Mouse (Mus musculus): ENCODE measurements around the gene Sema6d.

DNA sequence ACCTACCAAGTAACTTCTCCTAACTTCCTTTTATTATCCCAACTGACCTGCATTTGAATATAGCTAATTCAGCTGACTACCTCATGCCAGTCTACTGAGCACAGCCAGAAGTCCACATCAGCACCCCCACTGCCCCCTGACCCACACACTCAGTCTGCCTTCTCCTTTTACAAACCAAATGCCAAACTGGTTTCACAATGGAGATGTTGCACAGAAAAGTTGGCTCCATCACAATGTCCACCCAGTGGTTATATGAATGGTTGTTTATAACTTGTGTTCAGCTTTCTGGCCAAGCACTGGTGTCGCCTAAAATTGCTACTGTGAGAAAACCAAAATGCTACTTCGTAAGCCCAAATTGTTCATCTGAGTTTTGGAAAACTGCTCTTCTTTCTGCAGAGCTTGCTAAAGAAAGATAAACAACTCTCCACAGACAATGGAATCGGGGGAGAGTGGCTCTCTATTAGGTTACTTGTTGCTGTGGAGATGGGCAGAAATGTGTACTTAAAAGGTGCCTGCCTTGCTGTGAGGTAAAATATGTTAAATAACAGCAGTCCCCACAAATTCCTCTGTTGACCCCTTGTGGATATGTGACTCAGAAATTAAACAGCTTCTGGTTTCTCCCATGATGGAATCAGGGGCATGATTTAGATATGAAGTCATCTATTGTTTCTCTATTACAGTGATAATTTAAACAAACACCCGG lies 154.9 kb downstream of the Sema6d start:
- TF ChIP-seq CTCF (IDR thresholded peaks at IDR 0.05; ENCODE audit: low read depth): no peak
- TF ChIP-seq EP300 (IDR thresholded peaks at IDR 0.05; ENCODE audit: low read depth): no peak
